Mouse (Mus musculus) limb, embryonic 15.5 days (tissue): Measurements from ENCODE around the gene Hs3st2. TPM values are rescaled to one million over a fixed set of nuclear protein-coding genes. Genes with fewer than 3 reads are reported as not detected.
A peak's percentile ranks its signal among the peaks of the same experiment; 100 is the strongest.

Source experiments
- ATAC-seq: fragments of 200-750 bp; cut with Nextera tagmentation; 2 replicates; pipeline ENCODE4 v1.8.0; 2017; ENCODE audit warnings: low read depth, moderate TSS enrichment; ENCODE audit not compliant: insufficient number of reproducible peaks, low FRiP score, low TSS enrichment
- H3K27ac ChIP-seq: fragments of 300-500 bp; sonication (generic); 2 replicates; pipeline ENCODE4 v1.5.1; 2015; ENCODE audit warnings: moderate library complexity, mild to moderate bottlenecking, inconsistent platforms
- H3K27me3 ChIP-seq: fragments of 300-500 bp; sonication (generic); 2 replicates; pipeline ENCODE4 v1.6.1; 2015; ENCODE audit warnings: inconsistent platforms
- H3K36me3 ChIP-seq: fragments of 300-500 bp; sonication (generic); 2 replicates; pipeline ENCODE4 v1.6.1; 2015; ENCODE audit warnings: inconsistent platforms
- H3K4me1 ChIP-seq: fragments of 300-500 bp; sonication (generic); 2 replicates; pipeline ENCODE4 v1.6.1; 2015; ENCODE audit warnings: inconsistent platforms
- H3K4me2 ChIP-seq: fragments of 300-500 bp; sonication (generic); 2 replicates; pipeline ENCODE4 v1.6.1; 2015; ENCODE audit warnings: mild to moderate bottlenecking, inconsistent platforms
- H3K4me3 ChIP-seq: fragments of 300-500 bp; sonication (generic); 2 replicates; pipeline ENCODE4 v1.5.1; 2015; ENCODE audit warnings: mild to moderate bottlenecking, inconsistent platforms
- H3K9ac ChIP-seq: fragments of 300-500 bp; sonication (generic); 2 replicates; pipeline ENCODE4 v1.6.1; 2015; ENCODE audit warnings: inconsistent platforms
- H3K9me3 ChIP-seq: fragments of 300-500 bp; sonication (generic); 2 replicates; pipeline ENCODE4 v1.6.1; 2016; ENCODE audit warnings: inconsistent platforms
- WGBS: fragments of 180-500 bp; shearing (Covaris S2); methylation state at CpG from one replicate; pipeline ENCODE4 v1.1.7; 2015; 5-methylcytosine and 5-hydroxymethylcytosine counted together
- polyA plus RNA-seq: library from polyadenylated mRNA; unstranded; fragments of >200 nt; fragmentation: Nextera tagmentation; extraction: Ambion mirVana; gene quantifications from 2 replicates; pipeline ENCODE4 v1.2.1, GENCODE M21; 2015

Hs3st2 gene
- polyA plus RNA-seq, 1 experiment from 2014 or later, result 0.47 TPM

DNA sequence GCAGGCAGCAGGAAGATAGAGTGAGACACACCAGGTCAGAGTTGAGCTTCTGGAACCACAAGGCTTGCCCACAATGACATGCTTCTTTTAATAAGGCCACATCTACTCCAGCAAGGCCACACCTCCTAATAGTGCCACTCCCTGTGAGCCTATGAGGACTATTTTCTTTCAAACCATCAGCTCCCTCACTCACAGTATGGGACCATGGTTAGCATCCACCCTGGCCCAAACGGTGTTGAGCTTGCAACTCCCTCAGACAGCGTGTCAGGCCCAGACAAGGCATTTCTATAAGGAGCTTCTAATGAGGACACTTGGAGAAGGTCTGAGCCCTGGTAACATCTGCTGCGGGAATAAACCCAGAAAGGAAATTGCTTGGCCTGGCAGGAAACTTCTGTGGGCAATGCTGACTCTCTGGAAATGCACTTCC, 125.5 kb downstream of the Hs3st2 start:
- Histone ChIP-seq H3K27me3 (no peaks in the 10 kb centered on the region), H3K9ac (no peak overlapping the region), H3K4me2 (no peak overlapping the region), H3K4me1 (no peaks in the 10 kb centered on the region), H3K9me3 (no peaks in the 10 kb centered on the region; the same call in 1 of the 2 replicates), H3K27ac (no peak overlapping the region), H3K4me3 (no peak overlapping the region), H3K36me3 (no peaks in the 10 kb centered on the region)
- ATAC-seq, result no peak
- 76% methylated on average over 3 of the region's 3 CpGs for WGBS

GRCm38 (mm10) chr7:121522125-121522524, 130.5 kb downstream of the Hs3st2 start:
- Histone ChIP-seq H3K36me3 (no peaks in the 10 kb centered on the region), H3K27me3 (no peaks in the 10 kb centered on the region), H3K4me3 (no peak overlapping the region), H3K27ac (no peak overlapping the region), H3K4me1 (no peaks in the 10 kb centered on the region), H3K4me2 (no peak overlapping the region), H3K9me3 (no peaks in the 10 kb centered on the region; the same call in 1 of the 2 replicates), H3K9ac (no peak overlapping the region)
- 89% methylated on average over 3 of the region's 3 CpGs for WGBS
- no peak for ATAC-seq

- no peak overlapping the region for H3K9ac ChIP-seq
- H3K9me3 ChIP-seq, result no peaks in the 10 kb centered on the region
- 0 out of 2 replicates have a peak, but pooled peaks cover 4% of the 10 kb centered on the region for H3K4me1 ChIP-seq
- H3K36me3 ChIP-seq, result no peaks in the 10 kb centered on the region
- no peak overlapping the region for H3K4me3 ChIP-seq
- no peaks in the 10 kb centered on the region for H3K27me3 ChIP-seq
- 77% methylated on average over 2 of the region's 2 CpGs for WGBS
- H3K4me2 ChIP-seq, result no peak overlapping the region
- no peak for ATAC-seq
- H3K27ac ChIP-seq, result no peak overlapping the region
Measured at GRCm38 (mm10) chr7:121529023-121529422, 137.4 kb downstream of the Hs3st2 start.

DNA sequence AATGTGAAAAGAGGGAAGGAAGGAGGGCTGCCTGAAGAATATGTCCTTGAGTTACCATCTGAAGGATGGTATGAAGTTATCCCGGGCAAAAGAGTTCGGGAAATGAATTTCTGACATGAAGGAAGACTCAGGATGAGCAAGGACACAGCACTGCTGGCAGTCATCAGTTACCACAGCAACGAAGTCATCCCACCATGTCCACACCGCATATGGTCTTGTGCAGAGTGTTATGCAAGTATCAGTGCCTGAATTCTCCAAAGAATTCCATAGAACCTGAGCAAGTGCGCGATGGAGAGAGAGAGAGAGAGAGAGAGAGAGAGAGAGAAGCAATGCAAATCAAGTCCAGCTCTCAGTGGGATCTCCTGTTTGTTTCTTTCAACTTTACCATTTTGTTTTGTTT, 142.0 kb downstream of the Hs3st2 start:
- ATAC-seq, result no peak
- WGBS, result 91% methylated on average over 6 of the region's 6 CpGs
- H3K27ac ChIP-seq, result no peak overlapping the region

DNA sequence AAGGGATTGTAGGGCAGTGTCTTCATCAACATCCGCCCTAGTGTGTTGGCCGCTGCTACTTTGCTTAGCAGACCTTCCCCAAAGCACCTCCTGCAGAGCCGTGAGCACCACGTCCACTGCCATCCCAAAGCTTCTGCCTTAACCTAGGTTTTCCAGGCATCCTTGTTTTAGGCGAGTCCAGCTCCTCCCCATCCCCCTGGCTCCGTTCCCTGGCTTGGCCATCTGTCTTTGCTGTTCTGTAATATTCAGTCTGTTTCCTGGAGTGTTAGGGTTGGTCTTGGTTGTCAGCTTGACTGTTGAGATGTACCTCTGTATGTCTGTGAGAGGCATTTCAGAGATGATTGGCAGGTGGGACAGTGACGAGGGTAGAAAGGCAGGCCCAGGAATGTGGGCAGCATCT, 142.7 kb downstream of the Hs3st2 start:
- Histone ChIP-seq H3K4me2 (no peak overlapping the region), H3K4me3 (no peak overlapping the region), H3K36me3 (no peaks in the 10 kb centered on the region), H3K27me3 (no peaks in the 10 kb centered on the region), H3K9me3 (no peaks in the 10 kb centered on the region), H3K27ac (no peak overlapping the region), H3K9ac (no peak overlapping the region), H3K4me1 (peaks cover 5% of the 10 kb centered on the region; the same call in 1 of the 2 replicates)
- ATAC-seq, result no peak
- WGBS, result 76% methylated on average over 7 of the region's 7 CpGs

More for the DNA sequence above, 142.0 kb downstream of the Hs3st2 start:
- no peak overlapping the region for H3K4me2 ChIP-seq
- no peak overlapping the region for H3K9ac ChIP-seq
- H3K36me3 ChIP-seq, result no peaks in the 10 kb centered on the region
- no peak overlapping the region for H3K4me3 ChIP-seq
- H3K27me3 ChIP-seq, result no peaks in the 10 kb centered on the region
- H3K9me3 ChIP-seq, result no peaks in the 10 kb centered on the region
- 0 out of 2 replicates have a peak, but pooled peaks cover 4% of the 10 kb centered on the region for H3K4me1 ChIP-seq

- no peak overlapping the region for H3K4me2 ChIP-seq
- no peak overlapping the region for H3K4me3 ChIP-seq
- no peak overlapping the region for H3K27ac ChIP-seq
- no peaks in the 10 kb centered on the region for H3K9me3 ChIP-seq
- peaks cover 14% of the 10 kb centered on the region; the same call in 1 of the 2 replicates for H3K4me1 ChIP-seq
- no peaks in the 10 kb centered on the region for H3K27me3 ChIP-seq
- 42% methylated on average over 4 of the region's 4 CpGs for WGBS
- no peak for ATAC-seq
- no peaks in the 10 kb centered on the region for H3K36me3 ChIP-seq
- H3K9ac ChIP-seq, result no peak overlapping the region
Measured at GRCm38 (mm10) chr7:121535987-121536386, 144.3 kb downstream of the Hs3st2 start.

DNA sequence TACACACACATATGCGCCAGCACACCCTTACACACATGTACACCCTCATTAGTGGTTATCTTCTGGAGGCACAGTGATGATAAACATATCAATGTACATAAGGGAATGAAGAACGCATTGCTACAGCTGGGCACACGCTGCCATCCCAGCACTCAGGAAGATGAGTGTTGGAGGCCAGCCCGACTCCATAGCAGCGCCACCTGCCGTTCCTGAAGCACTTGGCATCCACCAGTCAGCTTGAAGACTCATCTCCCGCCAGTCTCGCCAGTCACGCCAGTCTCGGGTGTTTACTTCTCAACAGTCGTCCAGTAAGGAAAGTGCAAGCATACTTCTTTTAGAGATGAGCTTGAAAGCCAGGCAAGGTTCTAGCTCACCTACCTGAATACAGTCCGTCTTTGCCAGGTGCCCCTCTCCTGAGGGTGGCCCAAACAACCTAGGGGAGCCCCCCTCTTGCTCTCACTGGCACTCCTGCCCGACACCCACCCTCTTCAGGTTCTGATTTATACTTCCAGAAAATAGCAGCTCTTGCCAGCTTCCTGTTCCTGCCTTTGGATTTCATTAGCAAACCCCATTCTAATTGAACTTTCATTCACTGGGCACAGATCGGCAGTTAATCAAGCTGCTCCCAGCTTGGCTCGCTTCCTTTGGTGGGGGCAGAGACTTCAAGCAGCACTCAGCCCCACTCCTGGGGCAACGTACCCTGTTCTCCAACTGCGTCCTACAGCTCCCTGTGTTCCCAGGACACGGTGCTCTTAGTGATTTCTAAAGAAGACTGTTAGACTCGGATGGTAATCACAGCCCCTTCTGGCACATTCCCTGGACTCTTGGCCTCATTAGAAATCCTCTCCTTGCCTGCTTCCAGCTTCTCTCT, 148.0 kb downstream of the Hs3st2 start:
- peaks cover 10% of the 10 kb centered on the region; the same call in 1 of the 2 replicates for H3K4me1 ChIP-seq
- no peaks in the 10 kb centered on the region for H3K36me3 ChIP-seq
- H3K27ac ChIP-seq, result no peak overlapping the region
- no peaks in the 10 kb centered on the region for H3K27me3 ChIP-seq
- no peak for ATAC-seq
- no peak overlapping the region for H3K9ac ChIP-seq
- H3K9me3 ChIP-seq, result no peaks in the 10 kb centered on the region
- WGBS, result 41% methylated on average over 19 of the region's 19 CpGs
- no peak overlapping the region for H3K4me3 ChIP-seq
- H3K4me2 ChIP-seq, result 0 out of 2 replicates have a peak overlapping the region, but pooled peaks have one; percentile 14

- Histone ChIP-seq H3K4me2 (no peak overlapping the region), H3K4me1 (peaks cover 10% of the 10 kb centered on the region; the same call in 1 of the 2 replicates), H3K27me3 (no peaks in the 10 kb centered on the region), H3K36me3 (no peaks in the 10 kb centered on the region), H3K4me3 (no peak overlapping the region), H3K9me3 (no peaks in the 10 kb centered on the region), H3K27ac (no peak overlapping the region), H3K9ac (no peak overlapping the region)
- 58% methylated on average over 2 of the region's 2 CpGs for WGBS
- ATAC-seq, result no peak
Measured at GRCm38 (mm10) chr7:121542458-121542857, 150.8 kb downstream of the Hs3st2 start.

GRCm38 (mm10) chr7:121549329-121550022, 157.8 kb downstream of the Hs3st2 start:
- 25% methylated on average over 18 of the region's 18 CpGs for WGBS

More at GRCm38 (mm10) chr7:121549329-121550022, 157.8 kb downstream of the Hs3st2 start:
- Histone ChIP-seq H3K9me3 (no peaks in the 10 kb centered on the region), H3K36me3 (no peaks in the 10 kb centered on the region), H3K27ac (no peak overlapping the region), H3K27me3 (no peaks in the 10 kb centered on the region), H3K4me2 (no peak overlapping the region), H3K4me3 (no peak overlapping the region), H3K4me1 (peaks cover 7% of the 10 kb centered on the region), H3K9ac (no peak overlapping the region)
- ATAC-seq, result no peak
